Mouse (Mus musculus) midbrain, embryonic 15.5 days (tissue): ENCODE measurements around the gene Ccdc14. TPM values are rescaled to one million over a fixed set of nuclear protein-coding genes. Genes with fewer than 3 reads are reported as not detected.
A peak's percentile ranks its signal among the peaks of the same experiment; 100 is the strongest.
"Not testable (repeated sequence)": the region's sequence is repeated elsewhere in the genome, so short reads cannot be mapped to it uniquely, and the experiment has no call there.

Experiments
- ATAC-seq: fragments of 200-750 bp; cut with Nextera tagmentation; replicated peaks from 2 replicates; pipeline ENCODE4 v1.8.0; 2017; ENCODE audit warnings: moderate TSS enrichment
- H3K27ac ChIP-seq: fragments of 300-500 bp; sonication (generic); 2 replicates; pipeline ENCODE4 v1.5.1; 2015; ENCODE audit warnings: mild to moderate bottlenecking, inconsistent platforms
- H3K27me3 ChIP-seq: fragments of 300-500 bp; sonication (generic); replicated peaks from 2 replicates; pipeline ENCODE4 v1.6.1; 2015; ENCODE audit warnings: inconsistent platforms
- H3K36me3 ChIP-seq: fragments of 300-500 bp; sonication (generic); replicated peaks from 2 replicates; pipeline ENCODE4 v1.6.1; 2015; ENCODE audit warnings: inconsistent platforms
- H3K4me1 ChIP-seq: fragments of 300-500 bp; sonication (generic); 2 replicates; pipeline ENCODE4 v1.6.1; 2015; ENCODE audit warnings: inconsistent platforms
- H3K4me2 ChIP-seq: fragments of 300-500 bp; sonication (generic); 2 replicates; pipeline ENCODE4 v1.6.1; 2015; ENCODE audit warnings: inconsistent platforms, mild to moderate bottlenecking, moderate library complexity
- H3K4me3 ChIP-seq: fragments of 300-500 bp; sonication (generic); 2 replicates; pipeline ENCODE4 v1.5.1; 2015; ENCODE audit warnings: mild to moderate bottlenecking, inconsistent platforms
- H3K9ac ChIP-seq: fragments of 300-500 bp; sonication (generic); 2 replicates; pipeline ENCODE4 v1.6.1; 2015; ENCODE audit warnings: mild to moderate bottlenecking, inconsistent platforms
- H3K9me3 ChIP-seq: fragments of 300-500 bp; sonication (generic); 2 replicates; pipeline ENCODE4 v1.6.1; 2016; ENCODE audit warnings: inconsistent platforms
- WGBS: fragments of 180-500 bp; shearing (Covaris S2); methylation state at CpG from one replicate; pipeline ENCODE4 v1.1.7; 2015; ENCODE audit warnings: mixed read lengths; 5-methylcytosine and 5-hydroxymethylcytosine counted together
- polyA plus RNA-seq: library from polyadenylated mRNA; unstranded; fragments of >200 nt; fragmentation: Nextera tagmentation; extraction: Ambion mirVana; gene quantifications from 2 replicates; pipeline ENCODE4 v1.2.1, GENCODE M21; 2015

Gene Ccdc14
- polyA plus RNA-seq, result 3.5 and 4.0 TPM in 2 replicates

DNA sequence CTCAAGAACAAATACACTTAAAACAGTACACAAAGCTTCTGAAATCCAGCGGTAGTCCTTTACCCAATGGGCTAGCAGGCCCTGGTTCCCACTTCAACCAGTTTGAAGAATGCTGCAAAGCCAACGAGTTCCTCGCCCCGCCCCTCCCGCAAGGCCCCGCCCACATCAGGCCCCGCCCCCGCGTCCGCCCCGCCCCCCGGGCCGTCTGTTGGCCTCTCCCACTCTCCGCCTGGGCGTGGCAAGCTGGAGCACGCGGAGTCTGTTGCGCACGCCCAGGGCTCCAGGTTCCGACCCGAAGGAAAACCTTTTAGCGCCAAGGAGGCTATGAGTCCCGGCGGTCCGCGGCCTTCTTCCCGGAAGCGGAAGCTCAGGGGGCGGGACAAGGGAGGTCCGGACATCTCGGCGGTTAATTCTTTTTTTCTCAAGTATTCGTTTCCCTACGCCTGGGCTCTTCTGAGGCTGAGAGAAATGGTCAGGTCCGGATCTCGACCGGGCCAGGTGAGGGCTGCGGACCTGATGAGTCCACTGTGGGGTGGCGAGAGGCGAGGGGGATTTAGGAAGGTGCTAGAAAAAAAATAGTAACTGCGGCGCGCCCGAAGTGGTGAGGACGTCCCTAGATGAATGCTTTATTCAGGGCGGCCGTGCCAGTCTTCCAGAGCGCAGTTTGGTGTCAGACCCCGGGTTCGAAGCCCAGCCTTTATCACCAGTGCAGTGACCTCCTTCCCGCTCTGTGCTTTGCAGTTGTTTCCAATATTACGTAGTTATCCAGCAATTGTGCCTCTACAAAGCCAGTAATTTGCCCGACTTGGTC lies at the start of gene Ccdc14:
Gene Ccdc14 (plus strand): TSS at position 283 of the 811 bp plus-strand sequence.
- H3K4me3 ChIP-seq, result peak within 1 kb of the TSS; percentile 80
- peak within 1 kb of the TSS; percentile 65 for H3K9ac ChIP-seq
- H3K4me1 ChIP-seq, result peaks cover 7% of the 10 kb centered on the region
- WGBS, result under 1% methylated on average over 53 of the region's 53 CpGs
- no peaks in the 10 kb centered on the region for H3K9me3 ChIP-seq
- peak within 1 kb of the TSS; percentile 78 for H3K4me2 ChIP-seq
- peak; percentile 94 for ATAC-seq
- no peaks in the 10 kb centered on the region for H3K36me3 ChIP-seq
- peak within 1 kb of the TSS; percentile 91 for H3K27ac ChIP-seq
- H3K27me3 ChIP-seq, result no peaks in the 10 kb centered on the region

DNA sequence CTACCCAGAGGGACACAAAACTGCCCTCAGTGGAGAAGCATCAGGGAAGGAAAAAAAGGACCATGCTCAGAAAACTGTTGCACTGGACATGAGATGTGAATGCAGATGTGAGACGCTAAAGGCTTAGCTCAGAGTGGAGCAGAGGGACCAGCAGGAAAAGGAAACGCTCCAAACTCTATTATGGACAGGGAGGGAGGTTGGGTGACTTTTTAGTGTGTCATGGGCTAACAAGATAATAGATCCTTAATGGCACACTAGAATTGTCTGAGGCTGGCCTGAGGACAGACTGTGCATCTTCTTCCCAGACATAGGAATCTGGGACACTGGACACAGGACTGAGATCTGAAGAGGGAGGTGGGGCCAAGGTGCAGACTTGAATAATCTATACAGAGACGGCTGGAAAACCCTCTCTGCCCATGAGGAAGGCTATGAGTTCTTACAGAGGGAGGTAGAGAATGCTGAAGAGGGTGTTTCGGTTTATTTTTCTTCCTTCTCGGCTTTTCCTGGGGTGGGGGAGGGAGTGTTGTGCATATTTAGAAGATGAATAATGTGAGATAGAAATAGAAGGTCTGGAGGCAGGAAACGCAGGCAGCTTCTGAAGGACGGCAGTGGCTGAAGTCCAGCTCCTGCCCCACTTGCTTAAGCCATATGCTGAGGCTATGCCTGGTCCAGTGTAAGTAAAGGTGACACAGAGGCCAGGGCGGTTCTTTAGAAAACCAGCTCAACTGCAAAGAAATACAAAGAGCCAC lies 46.7 kb upstream of the Ccdc14 start:
- no peak overlapping the region for H3K4me3 ChIP-seq
- ATAC-seq, result no peak
- no peaks in the 10 kb centered on the region for H3K36me3 ChIP-seq
- H3K4me1 ChIP-seq, result peaks cover 3% of the 10 kb centered on the region; the same call in 1 of the 2 replicates
- 72% methylated on average over 8 of the region's 8 CpGs for WGBS
- no peak overlapping the region for H3K9ac ChIP-seq
- no peak overlapping the region for H3K4me2 ChIP-seq
- H3K9me3 ChIP-seq, result no peaks in the 10 kb centered on the region
- H3K27ac ChIP-seq, result no peak overlapping the region
- no peaks in the 10 kb centered on the region for H3K27me3 ChIP-seq

DNA sequence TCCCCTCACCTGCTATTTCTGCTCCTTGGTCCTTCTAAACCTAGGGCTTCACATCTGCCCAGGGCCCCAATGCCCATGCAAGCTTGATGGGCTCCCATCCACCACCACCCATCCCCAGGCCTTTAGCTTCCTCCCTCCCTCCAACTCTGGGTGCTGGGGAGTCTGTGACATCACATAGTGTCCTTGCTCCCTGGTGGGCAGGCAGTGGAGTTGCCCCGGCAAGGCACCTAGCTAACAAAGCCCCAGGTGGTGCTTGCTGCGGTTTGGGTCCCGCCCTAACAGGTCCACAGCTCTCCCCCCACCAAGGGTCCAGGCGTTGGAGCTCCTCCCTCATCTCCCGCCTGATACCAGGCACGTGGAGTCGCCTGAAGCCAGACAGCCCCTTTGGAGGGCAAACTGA lies 40.8 kb upstream of the Ccdc14 start, which contains the start of gene Ropn1:
Gene Ropn1 (plus strand): TSS at position 301 of the 400 bp plus-strand sequence.
- no peaks in the 10 kb centered on the region for H3K36me3 ChIP-seq
- 68% methylated on average over 7 of the region's 7 CpGs for WGBS
- no peak within 1 kb of the TSS for H3K9ac ChIP-seq

DNA sequence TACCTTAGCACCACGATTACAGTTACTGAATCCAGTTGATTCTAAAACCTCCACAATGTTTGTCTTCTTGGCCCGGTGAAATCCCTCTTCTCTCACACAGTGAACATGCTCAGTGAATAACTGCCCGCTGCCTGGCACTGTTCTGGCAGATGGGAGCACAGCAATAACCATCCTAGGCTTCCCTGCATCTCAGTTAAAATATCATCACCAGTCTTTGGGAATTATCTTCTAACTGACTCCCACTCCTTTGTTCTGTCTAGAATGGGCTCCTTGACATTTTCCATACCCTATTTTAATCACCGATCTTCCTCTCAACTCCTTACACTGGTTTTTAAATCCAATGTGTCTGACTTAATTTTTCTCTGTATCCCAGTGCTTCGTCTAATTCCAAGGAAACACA lies 37.4 kb upstream of the Ccdc14 start:
- no peak for ATAC-seq
- 91% methylated on average over 5 of the region's 5 CpGs for WGBS
- H3K27me3 ChIP-seq, result no peaks in the 10 kb centered on the region

More for the DNA sequence above, 40.8 kb upstream of the Ccdc14 start, which contains the start of gene Ropn1:
- no peak within 1 kb of the TSS for H3K4me3 ChIP-seq
- H3K9me3 ChIP-seq, result no peaks in the 10 kb centered on the region
- H3K27ac ChIP-seq, result 0 out of 2 replicates have a peak within 1 kb of the TSS, but pooled peaks have one; percentile 10
- no peaks in the 10 kb centered on the region for H3K27me3 ChIP-seq
- no peak for ATAC-seq
- H3K4me1 ChIP-seq, result peaks cover 3% of the 10 kb centered on the region; the same call in 1 of the 2 replicates
- no peak within 1 kb of the TSS for H3K4me2 ChIP-seq

DNA sequence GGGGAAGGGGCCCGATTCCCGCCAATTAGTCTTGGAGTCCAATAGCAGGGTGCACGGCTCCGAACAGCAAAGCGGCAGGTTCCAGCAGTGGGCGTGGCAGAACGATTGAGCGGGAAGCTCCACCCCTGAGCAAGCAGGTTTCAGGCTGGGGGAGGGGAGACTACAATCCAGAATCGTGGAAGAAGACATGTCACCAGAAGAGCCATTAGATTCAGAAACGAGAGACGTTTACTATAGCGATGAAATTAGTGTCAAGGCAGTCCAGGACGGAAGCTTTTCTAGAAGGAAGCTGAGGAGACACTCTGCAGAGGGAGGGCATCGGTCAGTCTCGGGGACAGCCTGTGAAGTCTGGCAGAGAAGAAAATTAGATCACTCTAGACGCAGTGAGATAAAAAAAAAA lies 32.9 kb upstream of the Ccdc14 start:
- H3K27ac ChIP-seq, H3K4me1 ChIP-seq, H3K27me3 ChIP-seq, H3K36me3 ChIP-seq, H3K9ac ChIP-seq, H3K9me3 ChIP-seq: not testable (repeated sequence)
- ATAC-seq, result peak; percentile 30; the same call in 1 of the 2 replicates
- 2% methylated on average over 16 of the region's 16 CpGs for WGBS
- H3K4me2 ChIP-seq, result peak overlapping the region; percentile 53
- peak overlapping the region; percentile 36 for H3K4me3 ChIP-seq

More for the DNA sequence above, 37.4 kb upstream of the Ccdc14 start:
- Histone ChIP-seq H3K36me3 (no peaks in the 10 kb centered on the region), H3K4me1 (peaks cover 5% of the 10 kb centered on the region), H3K9ac (no peak overlapping the region), H3K27ac (no peak overlapping the region), H3K4me3 (no peak overlapping the region), H3K4me2 (no peak overlapping the region), H3K9me3 (no peaks in the 10 kb centered on the region)

DNA sequence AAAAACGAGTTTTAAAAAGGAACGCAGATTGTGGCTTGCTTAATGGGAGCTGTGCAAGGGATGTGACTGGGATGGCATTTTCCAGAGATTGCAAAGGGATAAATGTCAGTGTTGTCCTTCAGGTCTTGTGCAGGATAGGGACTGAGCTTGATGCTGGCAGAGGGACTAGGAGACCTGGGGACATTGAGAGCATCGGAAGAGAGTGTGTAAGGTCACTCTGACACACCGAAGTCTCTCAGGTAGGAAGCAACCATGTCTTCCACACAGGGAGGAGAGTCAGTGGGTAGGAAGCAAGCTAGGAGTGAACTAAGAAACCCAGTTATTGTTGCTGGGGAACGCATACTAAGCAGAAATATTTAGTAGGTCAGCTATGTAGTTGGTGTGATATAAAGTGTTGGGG lies 32.4 kb upstream of the Ccdc14 start:
- peak; percentile 37; the same call in 1 of the 2 replicates for ATAC-seq
- H3K9ac ChIP-seq, result no peak overlapping the region; the same call in 1 of the 2 replicates
- 21% methylated on average over 5 of the region's 5 CpGs for WGBS

DNA sequence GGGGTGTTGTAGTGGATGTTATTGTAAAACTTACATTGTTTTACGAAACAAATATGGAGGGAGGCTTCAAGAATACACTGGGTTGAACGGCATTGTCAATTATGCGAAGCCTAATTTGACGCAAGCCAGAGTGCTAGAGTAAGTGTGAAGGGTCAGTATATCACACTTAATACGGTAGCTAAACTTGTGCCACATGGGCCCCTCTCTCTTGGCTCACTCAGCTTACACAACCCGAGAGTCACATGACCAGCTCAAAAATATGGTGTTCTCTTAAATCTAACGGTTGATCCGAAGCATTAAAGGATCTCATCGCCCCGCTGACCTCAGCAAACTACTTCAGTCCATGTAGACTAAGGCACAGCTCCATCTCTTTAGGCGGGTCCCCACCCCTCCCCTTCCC lies 32.0 kb upstream of the Ccdc14 start:
- Histone ChIP-seq H3K4me1 (peaks cover 9% of the 10 kb centered on the region), H3K27me3 (no peaks in the 10 kb centered on the region), H3K4me3 (peak overlapping the region; percentile 36), H3K4me2 (peak overlapping the region; percentile 53), H3K27ac (no peak overlapping the region), H3K9me3 (no peaks in the 10 kb centered on the region), H3K9ac (no peak overlapping the region; the same call in 1 of the 2 replicates), H3K36me3 (no peaks in the 10 kb centered on the region)
- ATAC-seq, result peak; percentile 39; the same call in 1 of the 2 replicates
- WGBS, result 39% methylated on average over 11 of the region's 11 CpGs

More for the DNA sequence above, 32.4 kb upstream of the Ccdc14 start:
- no peaks in the 10 kb centered on the region for H3K9me3 ChIP-seq
- H3K4me2 ChIP-seq, result peak overlapping the region; percentile 53
- peaks cover 9% of the 10 kb centered on the region for H3K4me1 ChIP-seq
- no peaks in the 10 kb centered on the region for H3K27me3 ChIP-seq
- no peak overlapping the region for H3K27ac ChIP-seq
- H3K4me3 ChIP-seq, result peak overlapping the region; percentile 36
- H3K36me3 ChIP-seq, result no peaks in the 10 kb centered on the region

DNA sequence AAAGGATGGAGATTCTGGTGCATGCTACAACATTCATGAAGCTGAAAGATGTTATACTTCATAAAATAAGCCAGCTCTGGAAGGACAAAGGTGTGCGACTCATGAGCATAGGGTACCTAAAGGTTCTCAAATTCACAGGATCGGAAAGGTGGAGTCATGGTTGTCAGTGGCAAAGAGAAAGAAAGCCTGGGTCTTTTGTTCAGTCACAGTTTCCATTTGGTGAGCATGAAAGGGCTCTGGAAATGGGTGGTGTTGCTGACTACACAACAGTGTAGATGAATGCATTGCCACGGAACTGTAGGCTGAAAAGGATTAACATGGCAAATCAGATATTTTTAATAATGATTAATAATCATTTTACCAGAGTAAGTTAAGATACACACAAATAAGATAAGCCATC lies 25.9 kb upstream of the Ccdc14 start:
- H3K27ac ChIP-seq, result no peak overlapping the region
- 66% methylated on average over 3 of the region's 3 CpGs for WGBS
- no peaks in the 10 kb centered on the region for H3K9me3 ChIP-seq
- no peak overlapping the region for H3K4me3 ChIP-seq
- H3K9ac ChIP-seq, result no peak overlapping the region
- no peak for ATAC-seq
- H3K4me1 ChIP-seq, result peaks cover 8% of the 10 kb centered on the region; the same call in 1 of the 2 replicates
- H3K27me3 ChIP-seq, result peaks cover 16% of the 10 kb centered on the region; the same call in 1 of the 2 replicates
- no peaks in the 10 kb centered on the region for H3K36me3 ChIP-seq
- no peak overlapping the region for H3K4me2 ChIP-seq

DNA sequence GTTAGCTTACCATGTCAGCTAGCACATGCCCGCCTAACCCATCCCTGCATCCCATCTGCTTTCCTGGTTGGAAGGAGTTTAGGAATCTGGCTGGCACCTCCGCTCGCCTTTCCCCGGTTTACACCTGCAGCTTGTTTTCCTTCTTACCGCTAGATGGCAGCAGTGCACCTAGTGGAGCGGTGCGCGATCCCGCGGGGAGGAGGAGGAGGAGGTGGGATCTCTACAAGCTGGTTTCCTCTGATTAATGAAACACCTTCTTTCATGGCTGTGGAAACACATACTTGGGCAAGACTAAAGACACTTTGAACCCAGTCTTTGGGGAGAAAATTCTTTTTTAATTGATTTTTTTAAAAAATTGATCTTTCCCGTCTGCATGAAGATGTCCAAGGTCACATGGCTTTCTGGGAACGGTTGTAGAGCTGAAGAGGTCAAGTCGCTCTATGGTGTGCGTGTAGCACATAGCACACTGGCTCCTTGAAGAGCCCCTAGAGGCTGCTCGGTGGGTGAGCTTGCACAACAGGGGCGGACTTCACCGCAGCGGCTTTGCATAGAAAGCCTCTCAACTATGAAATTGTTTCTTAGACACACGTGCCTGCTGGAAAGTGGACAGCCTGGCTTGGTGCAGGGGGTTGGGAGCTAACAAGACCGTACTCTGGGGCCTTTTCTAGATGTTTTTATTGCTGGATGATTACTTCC lies 23.2 kb upstream of the Ccdc14 start:
- peak; percentile 76 for ATAC-seq
- WGBS, result 3% methylated on average over 20 of the region's 20 CpGs
- H3K4me2 ChIP-seq, result peak overlapping the region; percentile 39
- H3K27ac ChIP-seq, result no peak overlapping the region
- peak overlapping the region; percentile 19 for H3K4me3 ChIP-seq
- H3K27me3 ChIP-seq, result peaks cover 16% of the 10 kb centered on the region; the same call in 1 of the 2 replicates
- H3K9me3 ChIP-seq, result no peaks in the 10 kb centered on the region
- H3K4me1 ChIP-seq, result peaks cover 13% of the 10 kb centered on the region; the same call in 1 of the 2 replicates
- H3K36me3 ChIP-seq, result no peaks in the 10 kb centered on the region
- H3K9ac ChIP-seq, result no peak overlapping the region

DNA sequence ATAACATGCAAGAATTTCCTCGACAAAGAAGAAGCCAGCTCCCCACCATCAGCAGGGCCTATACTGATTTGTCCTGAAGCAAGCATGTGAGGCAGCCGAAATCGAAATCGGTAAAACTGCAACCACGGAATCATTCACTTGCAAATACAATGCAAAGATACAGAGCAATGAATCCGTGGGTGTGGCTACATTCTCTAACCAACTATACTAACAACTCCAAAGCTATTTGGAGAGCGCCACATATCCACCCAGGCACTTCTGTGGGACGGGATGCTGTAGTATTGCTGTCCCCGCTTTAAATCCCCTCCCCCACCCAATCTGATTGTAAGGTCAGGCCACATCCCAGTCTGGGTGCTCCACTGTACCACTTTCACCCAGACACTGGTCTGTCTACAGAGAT lies 22.1 kb upstream of the Ccdc14 start:
- Histone ChIP-seq H3K27me3 (peaks cover 16% of the 10 kb centered on the region; the same call in 1 of the 2 replicates), H3K4me1 (peaks cover 13% of the 10 kb centered on the region; the same call in 1 of the 2 replicates), H3K4me2 (no peak overlapping the region), H3K36me3 (no peaks in the 10 kb centered on the region), H3K9me3 (no peaks in the 10 kb centered on the region), H3K4me3 (no peak overlapping the region), H3K27ac (no peak overlapping the region), H3K9ac (no peak overlapping the region)
- WGBS, result 73% methylated on average over 9 of the region's 9 CpGs
- no peak for ATAC-seq

DNA sequence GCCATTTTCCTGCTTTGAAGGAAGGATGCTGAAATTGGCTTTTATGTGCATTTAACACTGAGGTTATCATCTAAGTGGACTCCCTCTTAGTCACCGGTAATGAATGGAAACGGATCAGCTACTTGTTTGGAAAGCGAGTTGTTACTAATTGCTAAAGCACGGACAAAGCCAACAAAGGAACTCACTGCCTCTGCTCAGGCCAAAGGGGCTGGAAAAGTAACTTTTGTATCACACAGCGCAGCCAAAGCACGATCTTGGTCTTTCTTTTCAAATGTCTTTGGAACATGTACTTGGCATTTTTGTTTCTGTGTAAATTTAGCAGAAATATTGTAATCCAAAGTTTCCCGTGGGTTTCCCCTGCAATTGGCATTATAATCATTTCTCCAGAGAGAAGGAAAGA lies 18.4 kb upstream of the Ccdc14 start:
- peaks cover 11% of the 10 kb centered on the region; the same call in 1 of the 2 replicates for H3K27me3 ChIP-seq
- no peak for ATAC-seq
- H3K4me3 ChIP-seq, result no peak overlapping the region
- no peak overlapping the region for H3K27ac ChIP-seq
- peaks cover 11% of the 10 kb centered on the region; the same call in 1 of the 2 replicates for H3K4me1 ChIP-seq
- WGBS, result 47% methylated on average over 7 of the region's 7 CpGs
- no peak overlapping the region for H3K9ac ChIP-seq
- H3K36me3 ChIP-seq, result no peaks in the 10 kb centered on the region
- H3K9me3 ChIP-seq, result no peaks in the 10 kb centered on the region
- no peak overlapping the region for H3K4me2 ChIP-seq
